Mouse (Mus musculus) hindbrain, embryonic 14.5 days (tissue): ENCODE measurements around the gene Abcc3. TPM values are rescaled to one million over a fixed set of nuclear protein-coding genes. Genes with fewer than 3 reads are reported as not detected.

Source experiments
- ATAC-seq: fragments of 200-750 bp; cut with Nextera tagmentation; 2 replicates; pipeline ENCODE4 v1.8.0; 2017; ENCODE audit warnings: moderate number of reproducible peaks, mild to moderate bottlenecking, moderate TSS enrichment, moderate library complexity; ENCODE audit not compliant: low FRiP score
- DNase-seq: peaks from one replicate; pipeline ENCODE4 v3.0.0-alpha.2; 2015; ENCODE audit warnings: low spot score
- H3K27ac ChIP-seq: fragments of 300-500 bp; sonication (generic); 2 replicates; pipeline ENCODE4 v1.5.1; 2014; ENCODE audit warnings: mild to moderate bottlenecking, moderate library complexity
- H3K27me3 ChIP-seq: fragments of 300-500 bp; sonication (generic); 2 replicates; pipeline ENCODE4 v1.6.1; 2014; ENCODE audit warnings: mild to moderate bottlenecking, low read length, mixed read lengths; ENCODE audit not compliant: control insufficient read depth, insufficient read depth
- H3K36me3 ChIP-seq: fragments of 300-500 bp; sonication (generic); replicated peaks from 2 replicates; pipeline ENCODE4 v1.6.1; 2014; ENCODE audit not compliant: control insufficient read depth, insufficient read depth
- H3K4me1 ChIP-seq: fragments of 300-500 bp; sonication (generic); replicated peaks from 2 replicates; pipeline ENCODE4 v1.6.1; 2014; ENCODE audit warnings: antibody characterized with exemption, low read length, mixed read lengths; ENCODE audit not compliant: control insufficient read depth, insufficient read depth
- H3K4me2 ChIP-seq: fragments of 300-500 bp; sonication (generic); replicated peaks from 2 replicates; pipeline ENCODE4 v1.6.1; 2014; ENCODE audit warnings: mild to moderate bottlenecking, moderate library complexity
- H3K4me3 ChIP-seq: fragments of 300-500 bp; sonication (generic); replicated peaks from 2 replicates; pipeline ENCODE4 v1.5.1; 2014; ENCODE audit warnings: mild to moderate bottlenecking, low read length
- H3K9ac ChIP-seq: fragments of 300-500 bp; sonication (generic); 2 replicates; pipeline ENCODE4 v1.6.1; 2014
- H3K9me3 ChIP-seq: fragments of 300-500 bp; sonication (generic); 2 replicates; pipeline ENCODE4 v1.6.1; 2016; ENCODE audit warnings: low read length; ENCODE audit not compliant: control insufficient read depth
- WGBS: fragments of 180-500 bp; shearing (Covaris S2); extraction: QIAGEN DNeasy Blood & Tissue Kit; methylation state at CpG from one replicate; pipeline ENCODE4 v1.1.7; 2014; 5-methylcytosine and 5-hydroxymethylcytosine counted together
- polyA plus RNA-seq: library from polyadenylated mRNA; unstranded; fragments of >200 nt; fragmentation: Nextera tagmentation; extraction: Ambion mirVana; gene quantifications from 2 replicates; pipeline ENCODE4 v1.2.1, GENCODE M21; 2014

Abcc3 gene
- polyA plus RNA-seq, 1 experiment from 2014 or later = 1.1 TPM

- H3K4me1 ChIP-seq = peaks cover 56% of the 10 kb centered on the region
- 0 out of 2 replicates have a peak overlapping the region, but pooled peaks have one; percentile 11 for H3K4me2 ChIP-seq
- H3K4me3 ChIP-seq = no peak overlapping the region
- H3K36me3 ChIP-seq = no peaks in the 10 kb centered on the region; the same call in 1 of the 2 replicates
- H3K27me3 ChIP-seq = no peaks in the 10 kb centered on the region
- WGBS = 69% methylated on average over 4 of the region's 4 CpGs
- no peak for ATAC-seq
- DNase-seq = no peak
- H3K27ac ChIP-seq = no peak overlapping the region
- no peaks in the 10 kb centered on the region for H3K9me3 ChIP-seq
- no peak overlapping the region for H3K9ac ChIP-seq
Observed at GRCm38 (mm10) chr11:94317515-94317914, 75.3 kb downstream of the Abcc3 start.

- no peak for ATAC-seq
- peaks cover 53% of the 10 kb centered on the region for H3K4me1 ChIP-seq
- WGBS = 91% methylated on average over 1 of the region's 1 CpGs
Observed at GRCm38 (mm10) chr11:94317014-94317413, 75.8 kb downstream of the Abcc3 start.

GRCm38 (mm10) chr11:94316528-94316927 is 76.3 kb downstream of the Abcc3 start:
- H3K9me3 ChIP-seq = no peaks in the 10 kb centered on the region
- peaks cover 53% of the 10 kb centered on the region for H3K4me1 ChIP-seq
- 83% methylated on average over 2 of the region's 2 CpGs for WGBS

More at GRCm38 (mm10) chr11:94317014-94317413, 75.8 kb downstream of the Abcc3 start:
- Histone ChIP-seq H3K4me2 (no peak overlapping the region), H3K27me3 (no peaks in the 10 kb centered on the region), H3K4me3 (no peak overlapping the region), H3K36me3 (no peaks in the 10 kb centered on the region; the same call in 1 of the 2 replicates), H3K9me3 (no peaks in the 10 kb centered on the region), H3K9ac (no peak overlapping the region), H3K27ac (no peak overlapping the region)
- no peak for DNase-seq

GRCm38 (mm10) chr11:94315308-94315707 is 77.5 kb downstream of the Abcc3 start:
- Histone ChIP-seq H3K36me3 (no peaks in the 10 kb centered on the region; the same call in 1 of the 2 replicates), H3K4me1 (peaks cover 51% of the 10 kb centered on the region), H3K9me3 (no peaks in the 10 kb centered on the region), H3K4me2 (no peak overlapping the region), H3K9ac (no peak overlapping the region), H3K27me3 (no peaks in the 10 kb centered on the region), H3K27ac (no peak overlapping the region), H3K4me3 (no peak overlapping the region)
- DNase-seq (no peak), ATAC-seq (no peak)
- 70% methylated on average over 1 of the region's 1 CpGs for WGBS

More at GRCm38 (mm10) chr11:94316528-94316927, 76.3 kb downstream of the Abcc3 start:
- H3K4me3 ChIP-seq = no peak overlapping the region
- H3K27ac ChIP-seq = no peak overlapping the region
- H3K27me3 ChIP-seq = no peaks in the 10 kb centered on the region
- DNase-seq (no peak), ATAC-seq (no peak)
- no peaks in the 10 kb centered on the region; the same call in 1 of the 2 replicates for H3K36me3 ChIP-seq
- no peak overlapping the region for H3K9ac ChIP-seq
- H3K4me2 ChIP-seq = no peak overlapping the region

- WGBS = 84% methylated on average over 2 of the region's 2 CpGs
- Histone ChIP-seq H3K4me2 (no peak overlapping the region), H3K27me3 (no peaks in the 10 kb centered on the region), H3K36me3 (no peaks in the 10 kb centered on the region; the same call in 1 of the 2 replicates), H3K4me1 (peaks cover 40% of the 10 kb centered on the region), H3K27ac (no peak overlapping the region), H3K9ac (no peak overlapping the region), H3K4me3 (no peak overlapping the region), H3K9me3 (no peaks in the 10 kb centered on the region)
- no peak for DNase-seq
- ATAC-seq = no peak
Observed at GRCm38 (mm10) chr11:94314098-94314652, 78.6 kb downstream of the Abcc3 start.

GRCm38 (mm10) chr11:94312733-94313132 is 80.1 kb downstream of the Abcc3 start:
- Histone ChIP-seq H3K4me1 (peaks cover 36% of the 10 kb centered on the region), H3K36me3 (peaks cover 13% of the 10 kb centered on the region; the same call in 1 of the 2 replicates), H3K27ac (no peak overlapping the region), H3K4me3 (no peak overlapping the region), H3K9ac (no peak overlapping the region), H3K9me3 (no peaks in the 10 kb centered on the region), H3K27me3 (no peaks in the 10 kb centered on the region), H3K4me2 (no peak overlapping the region)
- 82% methylated on average over 1 of the region's 1 CpGs for WGBS
- DNase-seq (no peak), ATAC-seq (no peak)

- H3K9ac ChIP-seq = no peak overlapping the region
- DNase-seq (no peak), ATAC-seq (no peak)
- 55% methylated on average over 9 of the region's 9 CpGs for WGBS
- no peak overlapping the region for H3K4me3 ChIP-seq
- H3K4me2 ChIP-seq = no peak overlapping the region
- H3K4me1 ChIP-seq = no peaks in the 10 kb centered on the region
- peaks cover 97% of the 10 kb centered on the region for H3K36me3 ChIP-seq
- H3K27ac ChIP-seq = no peak overlapping the region
- no peaks in the 10 kb centered on the region for H3K27me3 ChIP-seq
- H3K9me3 ChIP-seq = no peaks in the 10 kb centered on the region
Observed at GRCm38 (mm10) chr11:94294996-94295845, 97.6 kb downstream of the Abcc3 start.

Other genes starting within 250 kb of the Abcc3 start
- gene Tob1, start 181.5 kb downstream of the Abcc3 start, polyA plus RNA-seq = 34.3 and 34.6 TPM in 2 replicates
- gene Wfikkn2, start 147.0 kb downstream of the Abcc3 start, polyA plus RNA-seq = 5.7 and 6.8 TPM in 2 replicates
- 0.38 TPM in 1 of 2 replicates, not detected in the other for gene Gm21885, start 111.1 kb downstream of the Abcc3 start, polyA plus RNA-seq
- gene Luc7l3, start 71.0 kb downstream of the Abcc3 start, polyA plus RNA-seq = 94.9 and 105 TPM in 2 replicates
- 12.8 and 12.9 TPM in 2 replicates for gene Ankrd40, start 65.0 kb downstream of the Abcc3 start, polyA plus RNA-seq
- gene Cacna1g, start 81.2 kb upstream of the Abcc3 start, polyA plus RNA-seq = 18.6 and 22.8 TPM in 2 replicates
- 0.33 and 1.3 TPM in 2 replicates for gene Spata20, start 93.2 kb upstream of the Abcc3 start, polyA plus RNA-seq
- gene Epn3, start 107.0 kb upstream of the Abcc3 start, polyA plus RNA-seq = 1.6 and 2.0 TPM in 2 replicates
- gene Mycbpap, start 128.7 kb upstream of the Abcc3 start, polyA plus RNA-seq = 3.3 and 5.1 TPM in 2 replicates
- gene Rsad1, start 156.3 kb upstream of the Abcc3 start, polyA plus RNA-seq = 6.5 and 7.5 TPM in 2 replicates
- gene Chad, start 172.1 kb upstream of the Abcc3 start, polyA plus RNA-seq = 0.15 and 0.37 TPM in 2 replicates
- 2.1 and 2.5 TPM in 2 replicates for gene Acsf2, start 208.9 kb upstream of the Abcc3 start, polyA plus RNA-seq
- 132 and 139 TPM in 2 replicates for gene Lrrc59, start 236.8 kb upstream of the Abcc3 start, polyA plus RNA-seq